Mouse (Mus musculus): ENCODE measurements around the gene Cdc6.

Cdc6 gene

DNA sequence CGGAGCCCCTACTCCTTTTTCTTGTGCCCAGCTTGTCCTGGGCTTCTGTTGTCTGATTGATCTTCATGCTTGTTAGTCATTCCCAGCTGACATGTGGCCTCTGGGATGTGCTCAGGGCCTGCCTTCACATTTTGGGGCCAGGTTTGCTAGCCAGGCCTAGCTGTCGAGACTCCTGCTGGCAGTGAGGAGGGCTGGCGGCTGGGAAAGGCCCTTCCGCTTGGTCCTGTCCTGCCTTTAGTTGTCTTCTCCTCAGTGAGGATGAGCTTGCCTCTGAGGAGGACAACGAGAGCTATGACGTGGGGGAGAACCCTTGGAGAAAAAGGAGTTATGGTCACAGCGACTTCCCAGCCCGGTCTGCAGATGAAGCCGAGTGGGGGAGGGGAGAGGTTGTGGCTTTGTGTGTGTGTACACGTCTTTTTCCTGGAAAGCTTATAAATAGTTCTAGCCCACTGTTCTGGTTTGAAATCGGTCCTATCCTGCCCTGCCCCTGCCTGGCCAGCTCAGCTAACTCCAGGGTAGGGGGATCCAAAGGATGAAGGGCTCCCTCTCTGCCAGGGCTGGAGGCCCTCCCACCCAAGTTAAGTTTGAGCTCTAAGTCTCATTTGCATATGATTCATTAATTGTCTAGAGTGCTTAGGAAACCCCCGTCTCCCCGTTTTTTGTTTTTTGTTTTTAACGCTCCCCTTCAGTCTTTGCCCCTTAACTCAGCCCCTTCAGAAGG lies 36.3 kb downstream of the Cdc6 start:
- DNase-seq (ENCODE audit: low spot score): no peak

DNA sequence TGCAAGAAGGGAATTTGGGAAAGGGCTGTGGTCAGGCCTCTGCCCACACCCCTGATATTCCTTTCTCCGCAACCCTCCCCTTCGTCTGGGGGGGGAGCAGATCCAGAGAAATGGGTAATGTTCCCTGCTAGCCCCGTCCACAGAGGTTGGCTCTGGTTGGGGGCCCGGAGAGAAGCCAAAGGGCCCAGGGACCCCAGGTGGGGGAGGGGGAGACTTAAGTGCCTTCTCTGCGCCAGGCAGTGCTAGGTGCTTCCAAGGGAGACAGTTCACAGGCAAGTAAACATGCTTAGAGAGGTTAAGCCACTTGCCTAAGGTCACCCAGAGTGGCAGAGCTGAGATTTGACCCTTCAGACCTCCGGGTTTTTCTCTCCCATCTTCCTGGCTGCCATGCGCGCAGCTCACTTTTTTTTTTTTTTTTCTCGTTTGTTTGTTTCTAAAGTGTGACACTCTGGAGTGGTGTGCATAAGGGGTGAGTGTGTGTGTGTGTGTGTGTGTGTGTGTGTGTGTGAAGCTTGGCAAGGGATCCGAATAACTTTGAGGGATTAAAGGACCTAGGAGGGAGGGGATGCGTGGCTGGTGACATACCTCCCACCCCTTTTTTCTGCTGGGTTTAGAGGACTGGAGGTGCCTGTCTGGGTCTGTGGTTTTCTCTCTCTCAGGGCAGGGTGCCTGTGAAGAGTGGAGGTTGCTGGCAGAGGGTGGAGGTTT lies 37.5 kb downstream of the Cdc6 start:
- DNase-seq (ENCODE audit: low spot score): no peak

DNA sequence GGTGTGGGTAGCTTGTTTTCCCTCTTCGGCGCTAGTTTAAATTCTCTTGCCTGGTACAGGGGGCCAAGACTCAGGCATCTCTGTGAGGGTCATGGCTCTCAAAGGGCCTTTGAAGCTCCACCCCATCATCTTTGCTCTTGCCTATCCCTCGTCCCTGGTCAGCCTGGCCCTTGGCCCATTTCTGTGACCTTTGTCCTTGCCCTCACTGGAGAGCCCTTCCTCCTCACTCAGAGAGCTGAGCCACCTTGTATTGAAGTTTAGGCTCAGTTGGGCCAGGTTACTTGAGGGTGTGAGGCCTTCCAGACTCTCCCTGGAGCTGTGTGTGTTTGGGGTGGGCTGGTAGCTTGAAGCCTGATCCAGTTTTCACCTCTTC lies 38.0 kb downstream of the Cdc6 start:
- no peak for DNase-seq (ENCODE audit: low spot score)

DNA sequence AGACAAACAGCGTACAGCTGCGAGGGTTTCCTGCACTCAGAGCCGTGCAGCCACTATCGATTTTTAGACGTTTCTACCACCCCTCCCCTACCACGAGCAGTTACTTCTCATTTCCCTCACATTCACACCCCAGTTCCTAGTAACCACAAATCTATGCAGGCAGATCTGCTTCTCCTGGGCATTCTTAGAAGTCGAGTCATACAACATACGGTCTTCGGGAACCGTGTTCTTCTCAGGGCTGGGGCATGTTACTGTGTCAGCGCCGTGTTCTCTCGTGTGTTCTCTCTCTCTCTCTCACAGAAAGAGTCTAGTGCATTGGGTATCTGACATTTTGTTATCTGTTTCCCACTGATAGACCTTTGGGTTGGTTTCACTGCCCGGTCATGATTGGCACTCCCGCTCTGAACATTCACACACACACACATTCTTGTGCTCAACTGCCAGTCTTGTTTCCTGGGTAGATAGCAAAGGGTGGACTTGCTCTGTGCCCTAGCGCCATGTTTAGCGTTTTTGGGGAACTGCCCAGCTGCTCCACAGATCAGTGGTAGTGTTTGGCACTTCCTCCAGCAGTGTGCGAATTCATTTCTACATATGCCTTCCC lies 40.5 kb downstream of the Cdc6 start:
- DNase-seq (ENCODE audit: low spot score): no peak

DNA sequence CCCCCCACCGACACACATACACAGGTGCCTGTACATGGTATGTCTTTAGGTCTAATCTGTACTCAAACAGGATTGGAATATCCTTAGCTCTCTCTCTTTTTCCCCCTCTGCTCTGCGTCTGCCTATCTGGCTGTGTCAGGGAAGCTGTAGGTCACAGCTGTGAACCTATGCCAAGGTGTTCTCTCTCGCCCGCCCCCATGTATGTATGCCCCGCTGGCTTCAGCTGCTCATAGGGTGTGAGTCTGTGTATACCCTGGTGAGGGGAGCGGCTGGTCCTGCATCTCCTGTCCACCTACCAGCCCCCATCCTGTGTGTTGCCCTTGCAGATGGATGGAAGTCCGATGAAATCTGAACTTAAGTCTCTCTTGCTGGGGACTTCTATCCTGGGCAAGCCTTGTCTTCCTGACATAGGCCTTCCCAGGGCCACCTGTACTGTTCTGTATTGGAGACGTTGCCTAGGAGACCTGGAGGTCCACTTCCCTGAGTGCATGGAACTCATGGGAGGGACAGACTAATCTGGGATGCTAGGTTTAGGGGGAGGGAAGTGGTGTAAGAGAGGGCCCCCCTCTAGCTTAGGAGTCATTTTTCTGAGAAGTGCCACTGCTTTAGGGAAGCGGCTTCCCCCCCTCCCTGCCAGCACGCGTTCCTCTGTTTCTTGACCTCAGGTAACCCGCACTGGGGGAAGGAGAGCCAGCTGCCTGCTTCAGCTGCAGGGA lies 41.8 kb downstream of the Cdc6 start:
- no peak for DNase-seq (ENCODE audit: low spot score)

DNA sequence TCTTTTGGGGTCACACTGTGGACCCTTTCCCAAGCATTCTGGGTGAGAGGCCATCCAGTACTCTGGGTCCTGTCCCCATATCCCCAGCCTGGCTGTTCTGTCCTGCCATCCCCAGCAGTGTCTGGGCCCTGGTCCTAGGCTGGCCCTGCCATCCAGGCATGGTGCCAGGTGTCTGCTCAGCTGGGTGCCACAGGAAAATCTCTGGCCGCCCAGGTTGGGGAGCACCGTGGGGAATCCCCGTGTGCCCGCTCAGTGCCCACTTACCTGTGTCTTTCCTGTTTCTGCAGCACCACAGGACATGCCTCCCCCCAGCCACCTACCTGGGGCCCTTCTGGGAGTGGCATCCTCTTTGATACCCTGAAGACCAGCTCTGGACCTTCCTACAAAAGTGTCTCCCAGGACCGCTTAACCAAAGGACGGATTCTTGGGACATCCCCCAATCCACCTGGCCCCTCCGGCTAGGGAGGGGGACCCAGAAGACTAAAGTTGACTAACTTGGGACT lies 42.4 kb downstream of the Cdc6 start:
- DNase-seq (ENCODE audit: low spot score): no peak

DNA sequence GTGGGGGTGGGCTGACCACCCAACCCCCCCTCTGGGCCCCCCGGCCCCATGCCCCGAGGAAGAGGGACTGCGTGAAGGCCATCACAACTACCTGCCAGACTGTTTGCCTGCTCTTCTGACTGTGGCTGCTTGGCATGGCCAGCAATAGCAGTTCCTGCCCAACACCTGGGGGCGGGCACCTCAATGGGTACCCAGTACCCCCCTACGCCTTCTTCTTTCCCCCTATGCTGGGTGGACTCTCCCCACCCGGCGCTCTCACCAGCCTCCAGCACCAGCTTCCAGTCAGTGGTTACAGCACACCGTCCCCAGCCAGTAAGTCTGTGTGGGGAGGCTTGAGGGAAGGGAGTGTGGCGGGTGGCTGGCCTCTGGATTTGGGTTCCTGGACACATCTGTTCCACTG lies 42.9 kb downstream of the Cdc6 start:
- no peak for DNase-seq (ENCODE audit: low spot score)

DNA sequence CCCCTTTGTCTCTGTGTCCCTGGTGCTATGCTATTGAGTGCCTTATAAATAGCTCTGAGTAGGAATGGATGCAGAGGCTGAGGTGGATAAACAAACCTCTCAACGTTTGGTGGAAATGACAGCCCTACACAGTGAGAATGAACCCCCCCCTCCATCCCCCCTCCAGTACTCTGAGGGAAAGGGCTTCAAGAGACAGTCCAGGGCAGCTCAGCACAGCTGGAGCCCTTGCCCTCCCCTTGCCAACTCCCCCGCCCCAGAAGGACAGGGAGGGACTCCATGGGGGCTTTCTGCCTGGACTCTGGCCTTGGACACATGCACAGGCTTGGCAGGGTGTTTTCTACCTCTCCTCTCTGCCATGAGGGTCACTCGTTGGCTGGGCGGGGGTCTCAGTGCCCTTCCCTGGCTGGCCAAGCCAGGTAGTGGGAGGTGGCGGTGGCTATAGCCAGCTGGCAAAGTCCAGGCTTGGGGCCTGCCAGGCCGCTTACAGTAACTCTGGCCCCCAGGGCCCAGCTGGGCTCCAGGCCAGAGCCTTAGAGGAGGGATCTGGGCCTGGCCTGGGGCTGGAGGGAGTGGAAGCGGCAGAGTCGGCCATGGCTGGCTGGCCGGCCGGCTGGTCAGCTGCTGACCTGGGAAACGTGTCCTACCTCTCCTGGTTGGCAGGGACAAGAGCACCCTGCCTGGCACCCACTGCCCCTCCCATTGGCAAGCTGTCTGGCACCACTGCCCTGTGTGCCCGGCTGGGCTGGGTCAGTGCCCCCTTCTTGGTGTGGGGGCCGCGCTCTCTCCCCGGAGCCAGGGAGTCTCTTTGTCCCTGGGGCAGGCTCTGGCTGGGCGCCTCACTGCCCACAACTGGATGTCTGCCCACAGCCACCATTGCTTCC lies 43.7 kb downstream of the Cdc6 start:
- DNase-seq (ENCODE audit: low spot score): no peak

DNA sequence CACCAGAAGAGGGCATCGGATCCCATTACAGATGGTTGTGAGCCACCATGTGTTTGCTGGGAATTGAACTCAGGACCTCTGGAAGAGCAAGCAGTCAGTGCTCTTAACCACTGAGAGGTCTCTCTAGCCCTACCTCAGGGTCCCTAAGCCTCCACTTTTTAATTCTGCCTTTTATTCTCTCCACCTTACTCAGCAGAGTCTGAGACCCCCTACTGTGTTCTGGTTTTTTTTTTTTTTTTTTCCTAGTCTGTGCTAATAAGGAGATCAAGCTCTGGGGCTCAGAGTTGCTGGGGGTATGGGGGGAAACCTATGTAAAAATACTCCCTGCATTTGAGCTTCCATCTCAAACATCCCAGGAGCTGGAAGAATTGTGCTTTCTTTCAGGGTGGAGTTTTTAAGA lies 44.5 kb downstream of the Cdc6 start:
- DNase-seq (ENCODE audit: low spot score): no peak

DNA sequence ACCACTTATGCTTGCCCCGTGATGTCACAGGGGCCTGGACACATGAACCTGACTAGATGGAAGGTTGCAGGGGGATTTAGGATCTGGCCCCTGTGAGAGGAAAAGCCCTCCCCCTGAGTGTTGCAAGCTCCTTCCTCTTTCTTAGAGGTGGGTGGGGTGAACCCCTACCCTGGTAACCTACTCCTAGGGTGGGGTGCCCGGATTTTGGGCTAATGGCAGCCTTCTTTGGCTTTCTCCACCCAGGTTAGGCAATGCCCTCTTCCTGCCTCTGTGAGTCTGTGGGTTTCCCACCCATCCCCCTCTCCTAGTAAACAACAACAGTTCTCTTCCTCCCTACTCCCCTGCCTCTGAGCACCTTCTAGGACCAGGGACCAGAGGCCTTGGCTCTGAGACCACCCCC lies 45.1 kb downstream of the Cdc6 start:
- no peak for DNase-seq (ENCODE audit: low spot score)

DNA sequence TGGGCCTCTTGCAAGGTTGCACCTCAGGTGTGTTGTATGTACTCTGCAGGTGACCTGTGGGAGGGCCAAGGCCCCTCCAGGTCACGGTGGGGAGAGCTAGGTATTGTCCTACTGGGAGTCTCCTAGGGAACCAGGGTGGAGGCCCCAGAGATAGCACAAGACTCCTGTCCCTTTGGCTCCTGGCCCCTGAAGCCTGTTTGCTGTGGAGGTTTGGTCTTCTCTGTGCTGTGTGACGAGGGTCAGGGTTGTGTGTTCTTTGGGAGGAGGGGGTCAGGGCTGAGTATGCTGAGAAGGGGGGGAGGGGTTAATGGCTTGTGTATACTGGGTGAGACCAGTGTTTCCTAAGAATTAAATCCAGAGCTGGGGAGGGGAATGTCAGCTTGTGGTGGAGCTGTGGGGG lies 45.8 kb downstream of the Cdc6 start:
- no peak for DNase-seq (ENCODE audit: low spot score)

DNA sequence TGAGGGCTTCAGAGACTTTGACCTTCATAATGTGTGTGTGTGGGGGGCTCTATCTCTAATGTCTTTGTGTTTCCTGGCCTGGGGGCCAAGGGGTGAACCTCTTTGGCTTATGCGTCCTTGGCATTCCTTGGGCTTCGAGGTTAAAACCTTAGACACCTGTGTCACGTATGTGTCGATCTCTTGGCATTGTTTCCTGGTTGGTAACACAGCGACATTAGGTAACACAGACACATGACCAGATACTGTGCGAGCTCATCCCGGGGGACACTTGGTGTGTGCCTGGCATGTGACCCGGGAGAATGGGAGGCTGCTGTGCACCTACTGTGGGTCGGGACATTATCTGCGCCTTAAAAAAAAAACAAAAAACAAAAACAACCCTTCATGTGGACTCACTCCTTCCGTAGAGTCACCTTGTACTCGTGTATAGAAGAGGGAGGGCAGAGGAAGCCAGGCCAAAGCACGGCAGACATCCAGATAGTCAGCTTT lies 46.3 kb downstream of the Cdc6 start:
- no peak for DNase-seq (ENCODE audit: low spot score)

DNA sequence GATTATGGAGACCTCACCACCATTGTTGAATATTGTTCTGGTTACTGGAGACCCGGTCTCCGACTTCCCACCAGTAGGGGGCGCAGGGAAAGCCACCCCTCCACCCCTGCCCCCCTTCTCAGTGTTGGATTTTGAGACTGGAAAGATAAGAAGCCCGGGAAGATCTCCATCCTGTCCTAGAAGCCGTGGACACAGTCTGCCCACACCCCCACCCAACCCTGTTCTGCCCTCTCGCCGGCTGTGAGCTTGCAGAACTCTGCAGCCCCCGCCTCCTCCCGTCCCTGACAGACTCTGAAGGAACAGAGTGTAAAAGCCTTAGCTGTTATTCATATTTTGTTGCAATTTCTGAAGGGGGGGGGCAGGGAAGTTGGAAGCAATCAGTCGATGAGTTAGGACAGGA lies 46.8 kb downstream of the Cdc6 start:
- no peak for DNase-seq (ENCODE audit: low spot score)

DNA sequence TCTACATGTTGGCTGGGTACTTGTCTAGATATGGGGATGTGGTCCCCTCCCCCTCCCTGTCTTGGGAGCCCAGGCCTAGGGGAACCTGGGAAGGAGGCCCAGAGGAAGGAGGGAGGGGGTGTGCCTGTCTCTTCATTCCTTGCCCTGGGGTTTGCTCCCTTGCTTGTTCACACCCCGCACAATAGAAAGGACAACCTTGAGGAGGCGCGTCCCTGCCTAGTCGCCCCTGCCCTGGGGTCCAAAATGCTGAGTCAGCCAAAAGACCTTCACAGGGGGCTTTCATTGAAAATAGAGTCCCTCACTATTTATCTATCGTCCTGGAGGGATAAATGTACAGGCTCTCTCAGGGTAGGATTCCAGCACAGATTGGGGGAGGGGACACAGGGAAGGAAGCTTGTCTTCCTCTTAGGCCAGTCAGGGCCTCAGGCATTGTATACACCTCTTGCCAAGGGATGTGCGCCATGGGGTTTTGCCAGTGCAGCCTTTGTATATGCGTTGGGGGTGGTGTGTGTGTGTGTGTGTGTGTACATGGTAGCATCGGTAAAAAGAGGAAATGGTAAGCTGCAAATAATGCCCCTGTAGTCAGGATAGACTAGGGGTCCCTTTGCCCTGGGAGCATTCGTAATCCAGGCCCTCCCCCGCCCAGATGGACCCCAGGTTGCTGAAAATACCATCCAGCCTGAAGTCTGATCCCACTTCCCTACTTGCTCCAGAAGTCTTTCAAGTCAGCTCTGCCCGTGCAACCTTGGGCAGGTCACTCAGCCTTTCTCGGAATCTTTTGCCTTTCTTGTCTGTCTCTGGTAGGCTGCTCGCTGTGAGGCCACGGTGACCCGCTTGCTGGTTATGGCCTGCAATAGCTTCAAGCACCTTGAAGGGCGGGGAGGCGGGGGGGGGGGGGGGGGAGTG lies 47.5 kb downstream of the Cdc6 start:
- DNase-seq (ENCODE audit: low spot score): no peak

DNA sequence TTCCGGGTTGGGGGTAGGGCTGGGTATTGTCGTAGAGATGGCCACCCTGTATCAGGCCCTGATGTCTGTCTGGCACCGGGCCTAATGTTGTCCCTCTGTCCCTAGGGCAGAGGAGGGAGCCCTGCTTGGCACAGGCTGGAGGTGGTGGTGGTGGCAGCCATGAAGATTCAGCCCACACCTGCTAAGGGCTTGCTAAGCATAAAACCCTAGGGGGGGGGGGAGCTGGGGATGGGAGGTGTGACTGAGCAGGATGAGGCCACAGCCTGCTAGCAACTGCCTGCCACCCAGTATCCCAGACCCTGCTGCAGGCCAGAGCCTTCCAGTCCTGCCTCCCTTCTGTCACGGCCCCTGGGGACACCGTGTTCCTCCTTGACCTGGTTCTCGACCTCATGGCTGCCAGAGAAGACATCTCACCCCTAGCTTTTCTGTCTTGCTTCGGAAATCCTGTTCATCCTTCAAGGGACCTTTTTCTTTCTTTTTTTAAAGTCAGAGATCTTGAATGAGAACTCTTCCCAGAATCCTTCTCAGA lies 48.2 kb downstream of the Cdc6 start:
- DNase-seq (ENCODE audit: low spot score): no peak

DNA sequence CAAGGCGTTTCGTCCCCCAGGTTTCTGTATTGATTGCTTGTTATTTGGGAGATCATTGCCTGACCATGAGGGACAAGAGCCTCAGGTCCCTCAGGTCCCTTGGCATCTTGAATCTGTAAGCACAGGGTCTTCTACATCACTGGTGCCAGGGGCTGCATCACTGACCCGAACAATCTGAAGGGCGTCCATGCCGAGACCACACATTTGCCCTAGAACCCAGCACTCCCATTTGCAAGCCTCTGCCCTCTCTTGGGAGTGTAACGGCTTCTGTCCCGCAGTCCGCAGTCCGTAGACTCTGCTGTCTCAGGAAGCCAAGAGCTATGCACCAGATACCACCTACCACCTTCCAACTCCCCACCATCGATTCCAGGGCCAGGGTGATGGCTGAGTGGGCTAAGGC lies 48.7 kb downstream of the Cdc6 start:
- DNase-seq (ENCODE audit: low spot score): no peak

DNA sequence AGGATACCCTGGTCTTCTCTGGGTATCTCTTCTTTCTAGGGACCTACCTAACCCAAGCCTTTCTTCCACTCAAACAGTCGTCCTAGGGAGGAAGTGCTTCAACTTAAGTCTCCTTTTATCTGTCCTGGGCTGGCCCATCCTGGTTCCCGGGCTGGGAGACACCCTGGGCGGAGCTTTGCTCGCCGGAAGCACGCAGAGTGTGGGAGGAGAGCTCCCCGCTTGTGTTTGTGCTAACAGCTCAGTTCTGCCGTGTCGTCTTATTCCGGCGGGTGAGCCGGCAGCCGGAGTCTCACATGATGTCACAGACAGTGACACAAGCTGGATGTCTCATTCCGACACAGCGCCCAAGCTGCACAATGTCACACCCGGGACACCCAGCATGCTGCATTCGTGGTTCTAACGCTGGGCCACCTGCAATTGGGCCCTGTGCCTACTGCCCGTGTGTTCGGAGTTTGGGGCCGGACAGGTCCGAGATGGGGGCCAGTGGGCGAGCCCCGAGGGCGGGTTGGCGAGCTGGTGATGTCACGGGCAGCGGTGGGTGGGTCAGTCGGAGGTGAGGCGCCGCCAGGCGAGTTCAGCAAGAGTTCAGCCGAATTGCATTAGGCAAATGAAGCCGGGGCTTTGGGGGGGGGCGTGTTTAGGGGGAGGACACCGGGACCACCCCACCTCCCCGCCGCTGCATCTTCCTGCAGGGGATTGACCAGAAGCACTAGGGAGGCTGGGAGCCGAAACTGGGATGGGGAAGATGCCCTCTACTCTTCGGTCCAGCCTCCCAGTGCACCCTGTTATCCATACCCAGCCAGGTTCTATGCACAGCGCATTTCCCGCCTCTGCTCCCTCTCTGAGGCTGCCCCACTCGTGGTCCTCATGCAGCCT lies 52.1 kb downstream of the Cdc6 start:
- DNase-seq (ENCODE audit: low spot score): no peak

DNA sequence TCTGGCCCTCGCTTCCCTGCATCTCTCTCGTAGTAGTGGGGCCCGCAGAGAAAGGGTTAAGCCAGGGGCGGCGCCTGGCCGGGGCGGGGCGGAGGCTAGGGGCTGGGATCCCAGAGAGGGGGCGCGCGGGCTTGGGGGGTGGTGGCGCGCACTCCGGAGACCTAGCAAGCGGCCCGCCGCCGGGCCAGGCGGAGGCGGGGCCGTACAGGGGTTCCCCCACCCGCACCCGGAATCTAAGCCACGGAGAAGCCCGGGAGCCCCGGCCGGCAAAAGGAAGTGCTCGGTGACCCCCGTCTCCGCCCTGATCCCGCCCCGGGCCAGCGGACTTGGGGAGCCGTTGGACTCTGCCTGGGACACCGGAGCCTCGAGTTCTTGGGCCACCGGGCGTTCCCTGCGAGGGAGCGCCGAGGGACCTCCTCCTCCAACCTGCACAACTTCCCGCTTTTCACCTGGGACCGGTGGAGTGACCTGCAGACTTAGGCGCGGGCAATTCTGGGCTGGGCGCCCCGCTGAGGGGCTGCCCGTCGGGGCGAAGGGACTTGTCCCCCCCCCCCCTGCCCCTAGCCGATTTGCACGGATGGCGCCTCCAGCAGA lies 52.8 kb downstream of the Cdc6 start:
- no peak for DNase-seq (ENCODE audit: low spot score)

DNA sequence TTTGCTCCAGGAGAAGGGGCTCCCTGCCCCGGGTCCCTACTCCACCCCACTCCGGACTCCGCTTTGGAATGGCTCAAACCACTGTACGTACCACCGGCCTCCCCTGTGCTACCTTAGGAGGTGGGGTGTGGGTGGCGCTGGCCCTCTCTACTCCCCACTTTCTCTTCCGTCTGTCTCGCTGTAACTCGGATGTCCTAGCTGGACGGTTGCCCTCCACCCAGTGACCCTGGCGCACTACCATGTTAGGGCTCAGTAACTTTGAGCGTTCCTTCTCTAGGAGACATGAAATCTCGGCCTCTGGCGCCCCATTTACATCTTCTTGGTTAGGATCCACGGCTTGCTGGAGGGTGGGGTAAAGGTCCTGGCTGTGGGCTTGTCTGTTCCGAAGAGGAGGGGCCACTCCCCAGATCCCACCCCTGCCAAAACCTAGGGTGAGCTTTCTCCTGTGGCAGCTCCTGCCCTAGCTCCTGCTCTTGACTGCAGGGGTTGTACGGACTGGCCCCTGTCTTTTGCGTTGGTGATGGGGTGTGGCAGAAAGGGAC lies 53.5 kb downstream of the Cdc6 start:
- no peak for DNase-seq (ENCODE audit: low spot score)

Data from left cerebral cortex, adult 11 months (tissue).